Mouse (Mus musculus): ENCODE measurements around the gene Cryzl1.

DNA sequence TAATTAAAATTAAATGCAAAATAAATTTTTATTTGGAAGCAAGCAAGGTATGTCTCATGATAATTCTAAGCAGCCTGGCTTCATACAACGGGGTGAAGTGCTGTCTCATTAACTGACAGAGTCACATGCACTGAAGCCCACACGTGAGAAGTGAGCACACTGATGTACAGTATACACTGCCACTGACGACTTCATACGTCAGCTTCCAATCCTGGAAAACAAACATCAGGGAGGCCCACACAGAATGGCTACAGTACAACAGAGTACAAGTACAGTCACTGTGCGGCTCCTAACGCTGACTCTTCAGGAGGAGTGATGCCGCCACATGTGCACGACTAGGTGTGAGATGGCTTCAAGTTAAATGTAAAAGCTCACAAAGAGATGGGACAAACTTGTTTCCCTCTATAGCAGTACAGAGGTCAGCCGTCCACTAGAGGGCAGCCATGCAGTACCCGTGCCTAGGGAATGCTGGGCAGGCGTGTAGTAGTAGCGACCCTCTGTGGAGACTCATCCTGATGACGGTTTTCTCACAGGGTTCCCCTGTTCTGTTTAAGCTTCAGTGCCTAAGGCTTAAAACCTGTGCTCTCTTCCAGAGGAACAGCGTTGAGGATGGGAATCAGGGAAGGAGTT, 34.2 kb downstream of the Cryzl1 start:
- TF ChIP-seq CTCF (IDR thresholded peaks at IDR 0.05; ENCODE audit: low read depth, low read length) = peak; percentile 74
- TF ChIP-seq GATA1 (IDR thresholded peaks at IDR 0.05; ENCODE audit: borderline replicate concordance, low read length) = no peak
- TF ChIP-seq POLR2AphosphoS5 (IDR thresholded peaks at IDR 0.05; ENCODE audit: insufficient replicate concordance, low read depth, low read length) = no peak
- TF ChIP-seq GATA2 (IDR thresholded peaks at IDR 0.05; ENCODE audit: borderline replicate concordance, low read depth, low read length) = no peak
